Mouse (Mus musculus) macrophage (primary cell): ENCODE results near the gene Fbrs. TPM values are rescaled to one million over a fixed set of nuclear protein-coding genes. Genes with fewer than 3 reads are reported as not detected.
"Not testable (repeated sequence)": the region's sequence is repeated elsewhere in the genome, so short reads cannot be mapped to it uniquely, and the experiment has no call there.

Source experiments
- H3K27ac ChIP-seq: fragments of 350-480 bp; formaldehyde crosslinking; 2 replicates; pipeline ENCODE4 v1.9.0; 2021
- H3K36me3 ChIP-seq: fragments of 350-480 bp; formaldehyde crosslinking; 2 replicates; pipeline ENCODE4 v1.9.0; 2021; ENCODE audit errors: inconsistent target
- H3K4me3 ChIP-seq: fragments of 350-480 bp; formaldehyde crosslinking; 2 replicates; pipeline ENCODE4 v1.9.0; 2021; ENCODE audit errors: inconsistent target
- H3K79me2 ChIP-seq: fragments of 350-480 bp; formaldehyde crosslinking; 2 replicates; pipeline ENCODE4 v1.9.0; 2021; ENCODE audit errors: inconsistent target
- WGBS: methylation state at CpG from one replicate; pipeline ENCODE4 v1.1.7; 2026; ENCODE audit warnings: inconsistent platforms; ENCODE audit not compliant: missing documents; 5-methylcytosine and 5-hydroxymethylcytosine counted together
- polyA plus RNA-seq: library from polyadenylated mRNA; stranded (reverse); fragments of 250-400 nt; gene quantifications from 3 replicates; pipeline ENCODE4 v1.2.4, GENCODE M21; 2018; ENCODE audit warnings: inconsistent platforms

Gene Fbrs
- polyA plus RNA-seq, 1 experiment from 2014 or later, result 163 TPM

DNA sequence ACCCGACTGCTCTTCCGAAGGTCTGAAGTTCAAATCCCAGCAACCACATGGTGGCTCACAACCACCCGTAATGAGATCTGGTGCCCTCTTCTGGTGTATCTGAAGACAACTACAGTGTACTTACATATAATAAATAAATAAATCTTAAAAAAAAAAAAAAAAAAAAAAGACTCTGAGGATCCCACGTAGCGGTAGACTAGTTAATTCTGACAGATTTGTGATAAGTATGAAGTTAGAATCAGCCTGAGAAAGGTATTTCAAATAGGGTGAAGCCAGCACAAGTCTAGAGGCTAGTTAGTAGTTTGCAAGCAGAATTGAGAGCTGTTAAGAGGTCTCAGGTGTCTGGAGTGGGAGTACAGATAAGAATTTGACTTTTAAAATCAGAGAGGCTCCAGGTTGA, 9.4 kb downstream of the Fbrs start:
- H3K36me3 ChIP-seq, result peaks cover 78% of the 10 kb centered on the region
- not testable (repeated sequence) for H3K27ac ChIP-seq, H3K4me3 ChIP-seq
- peaks cover 46% of the 10 kb centered on the region for H3K79me2 ChIP-seq
- WGBS, result 78% methylated on average over 2 of the region's 5 CpGs

DNA sequence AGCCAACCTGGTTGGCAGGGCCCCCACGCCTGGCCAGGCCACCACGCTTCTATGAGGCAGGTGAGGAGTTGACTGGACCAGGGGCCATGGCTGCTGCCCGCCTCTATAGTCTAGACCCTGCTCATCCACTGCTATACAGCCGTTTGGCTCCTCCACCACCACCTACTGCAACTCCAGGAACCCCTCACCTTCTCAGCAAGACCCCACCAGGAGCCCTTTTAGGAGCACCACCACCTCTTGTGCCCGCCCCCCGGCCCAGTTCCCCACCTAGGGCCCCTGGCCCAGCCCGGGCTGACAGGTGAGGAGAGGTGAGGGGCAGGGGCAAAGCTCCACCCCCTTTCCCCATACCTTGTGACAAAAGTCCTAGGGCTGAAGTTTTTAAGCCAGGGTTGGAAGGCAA, 11.0 kb downstream of the Fbrs start:
- Histone ChIP-seq H3K4me3 (no peak overlapping the region), H3K79me2 (peaks cover 30% of the 10 kb centered on the region; the same call in 1 of the 2 replicates), H3K27ac (no peak overlapping the region), H3K36me3 (peaks cover 65% of the 10 kb centered on the region)
- WGBS, result 97% methylated on average over 7 of the region's 7 CpGs

DNA sequence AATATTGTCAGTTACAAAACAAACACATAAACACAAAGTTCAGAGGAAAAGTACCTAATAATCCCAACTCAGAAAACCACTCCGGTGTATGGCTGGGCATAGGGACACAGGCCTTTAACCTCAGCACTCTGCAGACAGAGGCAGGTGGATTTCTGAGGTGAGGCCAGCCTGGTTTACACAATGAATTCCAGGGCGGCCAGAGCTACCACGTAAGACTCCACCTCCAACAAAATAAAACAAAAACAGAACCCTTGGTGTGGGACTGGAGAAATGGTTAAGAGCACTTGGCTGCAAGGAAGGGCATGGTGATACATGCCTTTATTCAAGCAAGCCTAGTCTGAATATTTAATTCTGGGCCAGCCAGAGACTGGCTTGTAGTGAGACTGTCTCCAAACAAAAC, 12.8 kb downstream of the Fbrs start:
- 100% methylated on average over 3 of the region's 3 CpGs for WGBS
- peaks cover 47% of the 10 kb centered on the region for H3K36me3 ChIP-seq
- peaks cover 11% of the 10 kb centered on the region; the same call in 1 of the 2 replicates for H3K79me2 ChIP-seq

DNA sequence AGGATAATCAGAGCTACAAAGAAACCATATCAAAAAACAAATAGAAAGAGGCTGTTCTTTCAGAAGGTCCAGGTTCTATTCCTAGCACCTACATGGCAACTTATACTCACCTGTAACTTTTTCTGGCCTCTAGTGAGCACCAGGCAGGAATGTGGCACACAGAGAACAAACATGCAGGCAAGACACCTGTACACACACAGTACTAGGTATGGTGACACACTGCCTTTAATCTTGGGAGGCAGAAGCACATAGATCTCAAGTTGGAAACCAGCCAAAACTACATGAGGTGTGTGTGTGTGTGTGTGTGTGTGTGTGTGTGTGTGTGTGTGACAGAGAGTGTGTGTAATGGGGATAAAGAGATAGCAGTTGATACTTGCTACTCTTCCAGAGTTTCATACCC, 15.6 kb downstream of the Fbrs start:
- no peak overlapping the region for H3K27ac ChIP-seq
- H3K4me3 ChIP-seq, result no peak overlapping the region

More for the DNA sequence above, 12.8 kb downstream of the Fbrs start:
- Histone ChIP-seq H3K27ac (no peak overlapping the region), H3K4me3 (no peak overlapping the region)

DNA sequence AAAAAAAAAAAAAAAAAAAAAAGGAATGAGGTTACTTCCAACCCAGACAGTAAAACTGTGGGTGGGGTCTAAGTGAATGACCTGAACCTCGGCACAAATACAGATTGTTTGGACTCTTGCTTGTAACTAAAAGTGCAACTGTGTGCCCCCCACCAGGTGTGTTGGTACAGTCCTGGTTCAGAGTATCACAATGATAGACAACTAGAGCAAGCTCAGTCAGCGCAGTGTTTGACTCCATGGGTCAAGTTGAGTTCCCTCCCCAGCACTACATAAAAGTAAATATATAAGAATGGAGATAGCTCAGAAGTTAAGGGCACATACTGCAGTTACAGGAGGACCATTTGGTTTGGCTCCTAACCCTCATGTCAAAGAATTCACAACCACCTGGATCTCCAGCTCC, 18.4 kb downstream of the Fbrs start:
- H3K79me2 ChIP-seq, result no peaks in the 10 kb centered on the region
- H3K27ac ChIP-seq, result no peak overlapping the region
- WGBS, result 96% methylated on average over 2 of the region's 2 CpGs
- no peak overlapping the region for H3K4me3 ChIP-seq
- peaks cover 11% of the 10 kb centered on the region for H3K36me3 ChIP-seq

More for the DNA sequence above, 15.6 kb downstream of the Fbrs start:
- no peaks in the 10 kb centered on the region for H3K79me2 ChIP-seq
- H3K36me3 ChIP-seq, result peaks cover 23% of the 10 kb centered on the region

DNA sequence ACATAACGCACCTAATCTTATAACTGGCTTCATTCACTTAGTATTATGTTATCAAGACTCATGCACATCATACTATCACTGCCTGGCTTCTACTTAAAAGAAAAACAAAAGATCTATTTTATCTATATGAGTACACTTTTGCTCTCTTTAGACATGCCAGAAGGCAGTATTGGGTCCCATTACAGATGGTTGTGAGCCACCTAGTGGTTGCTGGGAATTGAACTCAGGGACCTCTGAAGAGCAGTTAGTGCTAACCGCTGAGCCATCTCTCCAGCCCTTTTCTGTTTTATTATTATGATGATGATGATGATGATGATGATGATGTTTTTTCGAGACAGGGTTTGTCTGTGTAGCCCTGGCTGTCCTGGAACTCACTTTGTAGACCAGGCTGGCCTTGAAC, 19.4 kb downstream of the Fbrs start:
- 40% methylated on average over 3 of the region's 3 CpGs for WGBS

DNA sequence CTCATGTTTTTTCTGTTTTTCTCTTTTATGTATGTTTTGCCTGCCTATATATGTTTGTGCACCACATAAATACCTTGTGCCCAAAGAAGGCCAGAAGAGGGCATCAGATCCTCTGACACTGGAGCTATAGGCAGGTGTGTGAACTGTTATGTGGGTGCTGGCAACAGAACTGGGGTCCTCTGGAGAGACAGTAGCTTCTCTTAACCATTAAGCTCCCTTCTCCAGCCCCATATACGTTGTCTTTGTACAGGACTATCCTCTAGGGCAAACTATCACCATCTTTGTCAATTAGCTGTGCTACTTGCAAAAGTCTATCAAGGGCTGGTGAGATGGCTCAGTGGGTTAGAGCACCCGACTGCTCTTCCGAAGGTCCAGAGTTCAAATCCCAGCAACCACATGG, 29.3 kb downstream of the Fbrs start:
- H3K27ac ChIP-seq, result no peak overlapping the region
- peaks cover 2% of the 10 kb centered on the region for H3K79me2 ChIP-seq
- H3K36me3 ChIP-seq, result 0 out of 2 replicates have a peak, but pooled peaks cover 3% of the 10 kb centered on the region
- 100% methylated on average over 1 of the region's 3 CpGs for WGBS
- no peak overlapping the region for H3K4me3 ChIP-seq

More for the DNA sequence above, 19.4 kb downstream of the Fbrs start:
- no peak overlapping the region for H3K4me3 ChIP-seq
- H3K36me3 ChIP-seq, result peaks cover 18% of the 10 kb centered on the region
- no peaks in the 10 kb centered on the region for H3K79me2 ChIP-seq
- H3K27ac ChIP-seq, result no peak overlapping the region

DNA sequence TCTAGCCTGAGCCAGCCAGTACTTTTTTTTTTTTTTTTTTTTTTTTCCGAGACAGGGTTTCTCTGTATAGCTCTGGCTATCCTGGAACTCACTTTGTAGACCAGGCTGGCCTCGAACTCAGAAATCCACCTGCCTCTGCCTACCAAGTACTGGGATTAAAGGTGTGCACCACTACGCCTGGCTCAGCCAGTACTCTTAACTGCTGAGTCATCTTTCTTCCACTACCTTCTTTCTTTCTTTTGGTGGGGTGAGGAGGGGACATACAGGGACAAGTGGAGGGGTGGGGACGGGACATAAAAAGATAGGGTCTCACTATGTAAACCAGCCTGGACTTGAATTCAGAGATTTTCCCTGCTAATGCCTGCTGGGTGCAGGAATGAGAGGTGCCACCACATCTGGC, 30.8 kb downstream of the Fbrs start:
- not testable (repeated sequence) for H3K4me3 ChIP-seq, H3K27ac ChIP-seq
- WGBS, result 91% methylated on average over 2 of the region's 4 CpGs

DNA sequence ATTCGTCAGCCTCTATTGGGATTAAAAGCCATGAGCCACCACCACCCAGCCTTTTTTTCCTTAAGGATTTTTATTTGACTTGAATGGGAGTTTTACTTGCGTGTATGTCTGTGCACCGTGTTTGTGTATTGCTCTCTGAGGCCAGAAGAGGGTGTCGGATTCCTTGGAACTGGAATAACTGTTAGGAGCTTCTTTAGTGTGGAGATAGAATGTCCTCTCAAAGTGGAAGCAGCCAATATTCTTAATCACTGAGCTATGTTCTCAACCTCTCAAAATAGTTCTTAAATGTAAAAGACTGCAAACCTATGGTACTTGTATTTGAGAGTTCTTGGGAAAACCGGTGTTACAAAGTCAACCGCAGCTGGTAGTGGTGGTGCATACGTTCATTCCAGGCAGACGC, 32.2 kb downstream of the Fbrs start:
- peaks cover 32% of the 10 kb centered on the region for H3K79me2 ChIP-seq
- H3K4me3 ChIP-seq, result peak overlapping the region; percentile 38
- 48% methylated on average over 8 of the region's 8 CpGs for WGBS
- H3K36me3 ChIP-seq, result peaks cover 3% of the 10 kb centered on the region; the same call in 1 of the 2 replicates
- H3K27ac ChIP-seq, result 0 out of 2 replicates have a peak overlapping the region, but pooled peaks have one; percentile 80

More for the DNA sequence above, 30.8 kb downstream of the Fbrs start:
- H3K36me3 ChIP-seq, result not testable (repeated sequence)
- peaks cover 18% of the 10 kb centered on the region for H3K79me2 ChIP-seq

DNA sequence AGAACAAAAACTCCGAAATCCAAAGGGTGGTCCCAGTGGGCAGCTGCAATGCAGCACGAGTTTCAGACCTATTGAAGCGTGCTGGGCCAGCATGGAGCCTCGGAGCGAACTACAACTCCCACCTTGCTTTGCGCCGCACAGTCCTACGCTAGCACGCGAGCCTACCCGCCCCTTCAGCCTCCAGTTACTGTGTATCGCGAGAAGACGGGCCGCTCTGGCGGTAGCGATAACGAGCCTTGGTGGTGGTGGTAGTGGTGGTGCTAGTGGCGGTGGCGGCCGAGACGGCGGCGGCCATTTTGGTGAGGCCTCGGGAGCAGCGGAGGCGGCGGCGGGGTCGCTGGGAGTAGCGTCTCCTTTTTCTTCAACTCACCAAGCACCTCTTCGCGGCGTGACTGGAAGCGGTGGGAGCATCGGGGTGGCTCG, 32.8 kb downstream of the Fbrs start, which contains the start of gene Srcap:
Srcap (plus strand) TSS at position 176 of the 423 bp plus-strand sequence.
- peaks cover 9% of the 10 kb centered on the region; the same call in 1 of the 2 replicates for H3K36me3 ChIP-seq
- H3K4me3 ChIP-seq, result peak within 1 kb of the TSS; percentile 38
- peaks cover 38% of the 10 kb centered on the region for H3K79me2 ChIP-seq
- WGBS, result 0% methylated on average over 19 of the region's 37 CpGs
- H3K27ac ChIP-seq, result peak within 1 kb of the TSS; percentile 80

DNA sequence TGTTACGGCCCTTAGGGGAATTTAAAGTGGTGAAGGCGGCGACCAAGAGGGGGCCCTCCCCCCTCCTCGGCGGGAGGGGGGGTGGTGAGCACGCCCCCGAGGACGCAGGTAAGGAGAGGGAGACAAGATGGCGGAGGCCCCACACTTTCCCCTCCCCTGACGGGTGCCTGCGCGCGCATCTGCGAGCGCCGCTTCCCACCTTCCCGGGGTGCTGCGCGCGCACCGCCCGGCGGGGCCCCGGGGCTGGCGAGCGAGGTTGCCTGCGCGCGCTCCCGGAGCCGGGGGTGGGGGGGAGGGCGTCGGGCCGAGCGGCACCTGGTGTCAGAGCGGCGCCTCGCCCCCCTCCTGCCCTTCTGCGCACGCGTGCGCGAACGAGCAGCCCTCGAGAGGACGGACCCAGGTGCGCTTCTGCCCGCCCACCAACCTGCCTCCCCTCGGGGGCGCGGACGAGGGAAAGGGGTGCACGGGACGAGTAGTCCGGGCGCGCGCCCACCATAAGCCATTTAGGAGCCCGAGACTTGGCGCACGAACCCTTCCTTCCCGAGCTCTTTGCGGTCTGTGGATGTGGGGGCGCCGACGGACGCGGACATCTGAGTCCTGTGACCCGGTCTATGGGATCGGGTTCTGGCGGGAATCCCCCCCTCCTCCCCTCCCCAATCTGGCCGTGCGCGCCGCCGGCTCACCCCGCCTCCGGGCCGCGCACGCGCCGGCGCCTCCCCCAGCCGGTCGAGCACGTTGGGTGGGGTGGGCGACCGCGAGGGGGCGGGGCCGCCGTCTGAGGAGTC, 33.4 kb downstream of the Fbrs start:
- 3% methylated on average over 91 of the region's 93 CpGs for WGBS
- Histone ChIP-seq H3K27ac (peak overlapping the region; percentile 80), H3K36me3 (peaks cover 15% of the 10 kb centered on the region; the same call in 1 of the 2 replicates), H3K4me3 (peak overlapping the region; percentile 38), H3K79me2 (peaks cover 44% of the 10 kb centered on the region)

DNA sequence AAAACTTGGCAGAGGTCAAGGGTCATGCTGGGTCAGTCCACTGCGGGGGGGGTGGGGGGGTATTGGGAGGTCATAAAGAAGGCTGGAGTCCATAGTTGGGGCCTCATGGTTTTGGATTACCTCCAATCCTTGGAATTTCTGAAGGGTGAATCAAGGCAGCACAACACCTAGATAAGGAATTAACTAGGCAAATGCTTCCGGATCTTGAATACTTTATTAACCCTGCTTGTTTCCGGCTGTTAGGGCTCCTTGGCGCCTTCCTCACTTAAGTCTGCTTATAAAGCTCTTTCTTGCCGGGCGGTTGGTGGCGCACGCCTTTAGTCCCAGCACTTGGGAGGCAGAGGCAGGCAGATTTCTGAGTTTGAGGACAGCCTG, 34.0 kb downstream of the Fbrs start:
- H3K79me2 ChIP-seq, result peaks cover 49% of the 10 kb centered on the region
- 3% methylated on average over 8 of the region's 8 CpGs for WGBS
- H3K36me3 ChIP-seq, result peaks cover 20% of the 10 kb centered on the region; the same call in 1 of the 2 replicates
- H3K27ac ChIP-seq, result peak overlapping the region; percentile 54
- H3K4me3 ChIP-seq, result peak overlapping the region; percentile 34

DNA sequence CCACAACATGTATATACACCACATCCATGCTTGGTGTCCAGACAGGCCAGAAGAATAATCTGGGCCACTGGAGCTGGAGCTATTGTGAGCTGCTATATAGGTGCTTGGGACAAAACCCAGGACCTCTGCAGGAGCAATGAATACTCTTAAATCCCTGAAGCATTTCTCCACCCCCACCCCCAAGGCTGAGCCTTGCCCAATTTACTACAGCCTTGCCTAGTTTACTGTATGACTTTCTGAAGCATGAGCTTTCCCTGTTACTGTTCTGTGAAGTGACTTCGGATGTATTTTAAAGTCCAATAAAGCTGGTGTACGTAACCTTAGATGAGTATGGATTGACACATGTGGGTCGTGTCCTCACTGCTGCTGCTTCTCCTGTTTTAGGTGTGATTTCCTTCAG, 34.8 kb downstream of the Fbrs start:
- Histone ChIP-seq H3K79me2 (peaks cover 57% of the 10 kb centered on the region), H3K4me3 (peak overlapping the region; percentile 34), H3K36me3 (peaks cover 24% of the 10 kb centered on the region; the same call in 1 of the 2 replicates), H3K27ac (peak overlapping the region; percentile 54; the same call in 1 of the 2 replicates)
- 75% methylated on average over 3 of the region's 3 CpGs for WGBS

DNA sequence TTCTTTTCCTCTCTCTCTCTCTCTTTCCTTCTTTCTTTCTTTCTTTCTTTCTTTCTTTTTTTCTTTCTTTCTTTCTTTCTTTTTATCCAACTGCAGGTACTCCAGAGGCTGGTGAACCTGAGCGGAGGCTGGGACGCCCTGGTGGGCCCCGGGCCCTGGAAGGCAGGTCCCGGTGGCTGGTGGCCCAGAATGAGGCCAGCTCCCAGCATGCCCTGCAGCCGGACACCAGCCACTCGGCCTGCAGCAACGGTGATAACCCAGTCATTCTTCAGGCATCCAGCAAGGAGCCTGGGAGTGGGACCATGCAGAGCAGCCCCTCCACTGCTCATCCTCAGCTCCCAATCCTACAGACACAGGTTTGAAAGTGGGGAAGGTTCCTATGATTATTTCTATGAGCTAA, 36.8 kb downstream of the Fbrs start:
- 97% methylated on average over 7 of the region's 7 CpGs for WGBS
- Histone ChIP-seq H3K4me3 (no peak overlapping the region), H3K79me2 (peaks cover 66% of the 10 kb centered on the region), H3K27ac (no peak overlapping the region), H3K36me3 (peaks cover 40% of the 10 kb centered on the region)

DNA sequence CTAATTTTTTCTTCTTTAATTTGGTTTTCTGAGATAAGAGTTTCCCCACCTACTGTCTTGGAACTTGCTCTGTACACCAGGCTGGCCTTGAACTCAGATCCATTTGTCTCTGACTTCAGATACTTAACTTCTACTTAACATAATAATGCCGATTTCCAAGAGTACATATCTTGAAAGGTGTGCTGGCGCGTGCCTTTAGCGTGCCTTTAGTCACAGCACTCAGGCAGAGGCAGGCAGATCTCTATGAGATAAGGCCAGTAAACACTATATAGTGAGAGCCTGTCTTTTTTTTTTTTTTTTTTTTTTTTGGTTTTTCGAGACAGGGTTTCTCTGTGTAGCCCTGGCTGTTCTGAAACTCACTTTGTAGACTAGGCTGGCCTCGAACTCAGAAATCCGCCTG, 37.3 kb downstream of the Fbrs start:
- no peak overlapping the region for H3K4me3 ChIP-seq
- WGBS, result 100% methylated on average over 3 of the region's 7 CpGs
- H3K27ac ChIP-seq, result no peak overlapping the region
- peaks cover 71% of the 10 kb centered on the region for H3K79me2 ChIP-seq
- H3K36me3 ChIP-seq, result peaks cover 45% of the 10 kb centered on the region
